Comparison of ENCODE assay signal across 18 mouse cellular contexts in genomic region chr13:30137951-30138350, GRCm38 (mm10). TPM values are rescaled to one million over a fixed set of nuclear protein-coding genes. Genes with fewer than 3 reads are reported as not detected.
DNase-seq lines count a peak whose midpoint lies in the region; ATAC-seq and TF ChIP-seq lines count a peak whose summit lies in the region.
"Had no signal": no experiment of that assay in that cellular context is flagged by ENCODE, and none has a peak within 500 bp of the region (broad histone marks: within the 10 kb centered on the region; RNA-seq: fewer than 3 reads in every experiment).

No protein-coding gene starts in this region.

- DNase-seq in kidney, postnatal 25 days = no peak
- DNase-seq in retina, embryonic 14.5 days (ENCODE audit: low spot score) = peak; percentile 4
- DNase-seq in retina, postnatal 1 day = no peak
- peak; percentile 60 for DNase-seq in stomach, postnatal 0 days (ENCODE audit: low spot score)
- DNase-seq in spleen, postnatal 10 days (ENCODE audit: low spot score in 2 of 2) = no peak
- DNase-seq in left cerebral cortex, postnatal 25 days (ENCODE audit: low spot score in 2 of 2) = no peak
- DNase-seq: adrenal gland, postnatal 25 days; cerebellum, adult 9-11 months; forebrain, postnatal 0 days; gastrocnemius, postnatal 14 days; kidney, adult 18-20 months; layer of hippocampus, adult 9-11 months had no signal

- H3K27ac ChIP-seq in kidney, embryonic 15.5 days = no peak overlapping the region
- H3K27ac ChIP-seq in limb, embryonic 13.5 days = no peak overlapping the region
- peak overlapping the region; percentile 89 for H3K27ac ChIP-seq in stomach, postnatal 0 days (replicated peaks)
- H3K27ac ChIP-seq: heart, embryonic 15.5 days; hindbrain, embryonic 12.5 days; liver, embryonic 15.5 days; midbrain, embryonic 13.5 days had no signal

- WGBS in kidney, embryonic 15.5 days = 79% methylated on average over 6 of the region's 6 CpGs
- WGBS in limb, embryonic 13.5 days = 85% methylated on average over 6 of the region's 6 CpGs
- 61% methylated on average over 6 of the region's 6 CpGs for WGBS in stomach, postnatal 0 days

- ATAC-seq in kidney, embryonic 15.5 days (replicated peaks; ENCODE audit: low FRiP score) = no peak
- no peak for ATAC-seq in limb, embryonic 13.5 days (ENCODE audit: low FRiP score, low read depth)
- peak; percentile 69 for ATAC-seq in stomach, postnatal 0 days (ENCODE audit: low FRiP score, low TSS enrichment)
- ATAC-seq: forebrain, postnatal 0 days had no signal

- H3K4me2 ChIP-seq in kidney, embryonic 15.5 days = peak overlapping the region; percentile 92
- peak overlapping the region; percentile 76; the same call in 1 of the 2 replicates for H3K4me2 ChIP-seq in limb, embryonic 13.5 days (replicated peaks)
- H3K4me2 ChIP-seq in stomach, postnatal 0 days (replicated peaks; ENCODE audit: low read depth) = peak overlapping the region; percentile 91

- no peak for TF ChIP-seq CTCF in stomach, postnatal 0 days (IDR thresholded peaks at IDR 0.05; ENCODE audit: low read depth)

- H3K27me3 ChIP-seq in kidney, embryonic 15.5 days = no peaks in the 10 kb centered on the region; the same call in 1 of the 2 replicates
- H3K27me3 ChIP-seq in limb, embryonic 13.5 days = peaks cover 13% of the 10 kb centered on the region; the same call in 1 of the 2 replicates
- H3K27me3 ChIP-seq in stomach, postnatal 0 days (ENCODE audit: control insufficient read depth, insufficient read depth, low read length) = no peaks in the 10 kb centered on the region
- H3K27me3 ChIP-seq: heart, embryonic 15.5 days had no signal

- no peaks in the 10 kb centered on the region for H3K9me3 ChIP-seq in kidney, embryonic 15.5 days (replicated peaks)
- no peaks in the 10 kb centered on the region for H3K9me3 ChIP-seq in limb, embryonic 13.5 days
- H3K9me3 ChIP-seq in stomach, postnatal 0 days (ENCODE audit: control insufficient read depth, low read length) = no peaks in the 10 kb centered on the region
- H3K9me3 ChIP-seq: heart, embryonic 15.5 days; hindbrain, embryonic 12.5 days; liver, embryonic 15.5 days; midbrain, embryonic 13.5 days had no signal

- no peaks in the 10 kb centered on the region for H3K36me3 ChIP-seq in kidney, embryonic 15.5 days
- no peaks in the 10 kb centered on the region for H3K36me3 ChIP-seq in limb, embryonic 13.5 days
- H3K36me3 ChIP-seq in stomach, postnatal 0 days (ENCODE audit: control insufficient read depth, insufficient read depth, low read length) = no peaks in the 10 kb centered on the region
- H3K36me3 ChIP-seq: heart, embryonic 15.5 days; hindbrain, embryonic 12.5 days; liver, embryonic 15.5 days; midbrain, embryonic 13.5 days had no signal

- H3K4me3 ChIP-seq in kidney, embryonic 15.5 days (replicated peaks) = peak overlapping the region; percentile 70
- H3K4me3 ChIP-seq in limb, embryonic 13.5 days = no peak overlapping the region
- peak overlapping the region; percentile 69 for H3K4me3 ChIP-seq in stomach, postnatal 0 days (ENCODE audit: low read depth, low read length)
- H3K4me3 ChIP-seq: hindbrain, embryonic 12.5 days; liver, embryonic 15.5 days; midbrain, embryonic 13.5 days had no signal

- intact Hi-C loops in left cerebral cortex, postnatal 25 days (cut with DNase I) = no loop called here

- TF ChIP-seq EP300 in stomach, postnatal 0 days (optimal IDR thresholded peaks at IDR 0.05) = no peak

- H3K4me1 ChIP-seq in kidney, embryonic 15.5 days = peaks cover 22% of the 10 kb centered on the region
- H3K4me1 ChIP-seq in limb, embryonic 13.5 days = peaks cover 9% of the 10 kb centered on the region; the same call in 1 of the 2 replicates
- peaks cover 4% of the 10 kb centered on the region; the same call in 1 of the 2 replicates for H3K4me1 ChIP-seq in stomach, postnatal 0 days (replicated peaks; ENCODE audit: control insufficient read depth, insufficient read depth)
- H3K4me1 ChIP-seq: heart, embryonic 15.5 days had no signal

- H3K9ac ChIP-seq in kidney, embryonic 15.5 days = peak overlapping the region; percentile 63; the same call in 1 of the 2 replicates
- H3K9ac ChIP-seq in limb, embryonic 13.5 days = no peak overlapping the region
- H3K9ac ChIP-seq in stomach, postnatal 0 days (ENCODE audit: low read length) = peak overlapping the region; percentile 78; the same call in 1 of the 2 replicates
- H3K9ac ChIP-seq: forebrain, postnatal 0 days; heart, embryonic 15.5 days; hindbrain, embryonic 12.5 days; liver, embryonic 15.5 days; midbrain, embryonic 13.5 days had no signal

RNA-seq across cellular contexts. Expression of gene Mboat1, which starts 1.7 kb away (rescaled TPM):
- polyA plus RNA-seq in kidney, embryonic 15.5 days (2015; fragmentation: Nextera tagmentation; extraction: Ambion mirVana) = 26.2 and 30.7 TPM in 2 replicates
- 8.2 and 8.5 TPM in 2 replicates for polyA plus RNA-seq in limb, embryonic 13.5 days (2015; fragmentation: Nextera tagmentation; extraction: Ambion mirVana)
- 98.7 and 104 TPM in 2 replicates for polyA plus RNA-seq in stomach, postnatal 0 days (2015; fragmentation: Nextera tagmentation; extraction: Ambion mirVana)
- under 1 TPM; 0.62 to 0.89 TPM for total RNA-seq in left cerebral cortex, postnatal 25 days (2021)

Comparison
In these comparisons a context has a peak if more than half of its experiments do, and no peak if none do; other contexts are left out.
1. DNase-seq: peak in retina, embryonic 14.5 days (single experiment) and stomach, postnatal 0 days (single experiment); none in kidney, postnatal 25 days (0 of 2), retina, postnatal 1 day (single experiment), spleen, postnatal 10 days (0 of 2) and left cerebral cortex, postnatal 25 days (0 of 2).
2. Peak in every context shown above with its lines, with median percentiles within 50 percentile points of each other: H3K4me2 ChIP-seq.